Mouse (Mus musculus): ENCODE results near the gene Dohh. TPM values are rescaled to one million over a fixed set of nuclear protein-coding genes. Genes with fewer than 3 reads are reported as not detected.
A peak's percentile ranks its signal among the peaks of the same experiment; 100 is the strongest.

The Dohh gene
- total and polyA plus RNA-seq, 3 experiments, result 78.2 to 131 (median 81.7) TPM

GRCm38 (mm10) chr10:81378553-81379182 is 5.6 kb upstream of the Dohh start:
- dilution Hi-C loops (cut with MboI; ENCODE audit: extremely low pct_ligation_motif_present, extremely low pct_unique_long_range_greater_than_20kb, low sequenced_read_pairs), result no loop called here
- Histone ChIP-seq H3K9ac (ENCODE audit: insufficient read depth, low read depth) (peak overlapping the region; percentile 58), H3K4me2 (ENCODE audit: insufficient read depth, low read depth, poor library complexity, severe bottlenecking) (peak overlapping the region; percentile 47), H3K79me2 (replicated peaks; ENCODE audit: control insufficient read depth, extremely low read depth, insufficient read depth, poor library complexity, severe bottlenecking) (peaks cover 31% of the 10 kb centered on the region), H3K9me3 (replicated peaks; ENCODE audit: low read length) (no peaks in the 10 kb centered on the region), H3K27me3 (replicated peaks) (no peaks in the 10 kb centered on the region), H3K4me1 (ENCODE audit: control insufficient read depth in 1 of 2, insufficient read depth in 2 of 2) (peaks cover 5 to 35% of the 10 kb centered on the region in 2 experiments; a peak in 3 of 4 replicates), H3K27ac (ENCODE audit: insufficient read depth, low read depth) (no peak overlapping the region), H3K36me3 (replicated peaks in 1 of 2; ENCODE audit: control insufficient read depth in 1 of 2, insufficient read depth in 1 of 2, low read length in 1 of 2) (peaks cover 11 to 17% of the 10 kb centered on the region in 2 experiments), H3K4me3 (replicated peaks in 1 of 3; ENCODE audit: low read depth in 2 of 3, low read length in 2 of 3, poor library complexity in 1 of 3) (peak overlapping the region; percentile 53 to 90 (median 59))
- DNase-seq (ENCODE audit: extremely low read depth), result peak; percentile 100
- TF ChIP-seq CTCF (conservative IDR thresholded peaks at IDR 0.05 in 1 of 2, IDR thresholded peaks at IDR 0.05 in 1 of 2; ENCODE audit: low read depth in 2 of 2, low read length in 2 of 2) (no peak), EP300 (IDR thresholded peaks at IDR 0.05; ENCODE audit: low read length) (no peak), MXI1 (IDR thresholded peaks at IDR 0.05; ENCODE audit: low read depth, low read length) (peak; percentile 95), MAZ (IDR thresholded peaks at IDR 0.05; ENCODE audit: low read depth, low read length) (peak; percentile 87), NELFE (IDR thresholded peaks at IDR 0.05; ENCODE audit: low read depth, low read length) (peak; percentile 39), RAD21 (IDR thresholded peaks at IDR 0.05; ENCODE audit: low read depth, low read length) (no peak), CHD1 (IDR thresholded peaks at IDR 0.05; ENCODE audit: low read depth, low read length) (no peak), E2F4 (IDR thresholded peaks at IDR 0.05; ENCODE audit: insufficient replicate concordance, low read depth, low read length) (0 out of 2 replicates have a peak, but pooled peaks have one; percentile 35), IRF4 (IDR thresholded peaks at IDR 0.05; ENCODE audit: low read depth, low read length) (peak; percentile 69), ELF1 (IDR thresholded peaks at IDR 0.05; ENCODE audit: low read depth, low read length) (peak; percentile 95), BHLHE40 (IDR thresholded peaks at IDR 0.05; ENCODE audit: low read depth, low read length) (no peak), JUND (conservative IDR thresholded peaks at IDR 0.05; ENCODE audit: low read depth, low read length) (no peak), RCOR1 (conservative IDR thresholded peaks at IDR 0.05; ENCODE audit: low read depth, low read length) (no peak), USF2 (conservative IDR thresholded peaks at IDR 0.05; ENCODE audit: low read depth, low read length) (no peak), SMC3 (IDR thresholded peaks at IDR 0.05; ENCODE audit: low read depth, low read length) (no peak), TBP (conservative IDR thresholded peaks at IDR 0.05; ENCODE audit: low read depth, low read length) (peak; percentile 91), TCF12 (IDR thresholded peaks at IDR 0.05; ENCODE audit: low read depth, low read length) (no peak), SIN3A (IDR thresholded peaks at IDR 0.05; ENCODE audit: low read length) (peak; percentile 90; the same call in 1 of the 2 replicates), ZMIZ1 (IDR thresholded peaks at IDR 0.05; ENCODE audit: low read depth, low read length) (peak; percentile 49), POLR2A (IDR thresholded peaks at IDR 0.05; ENCODE audit: low read depth, low read length) (peak; percentile 62), PAX5 (IDR thresholded peaks at IDR 0.05; ENCODE audit: low read length) (no peak), MYC (IDR thresholded peaks at IDR 0.05; ENCODE audit: low read depth, low read length) (0 out of 2 replicates have a peak, but pooled peaks have one; percentile 12), UBTF (IDR thresholded peaks at IDR 0.05; ENCODE audit: low read depth, low read length) (no peak), ZNF384 (IDR thresholded peaks at IDR 0.05; ENCODE audit: low read depth, low read length) (no peak), HCFC1 (IDR thresholded peaks at IDR 0.05; ENCODE audit: low read depth, low read length) (peak; percentile 77), ZKSCAN1 (IDR thresholded peaks at IDR 0.05; ENCODE audit: borderline replicate concordance, low read depth, low read length) (no peak), CHD2 (IDR thresholded peaks at IDR 0.05; ENCODE audit: low read length) (peak; percentile 59), MAX (IDR thresholded peaks at IDR 0.05; ENCODE audit: low read length) (peak; percentile 59; the same call in 1 of the 2 replicates), NRF1 (IDR thresholded peaks at IDR 0.05; ENCODE audit: low read depth, low read length) (peak; percentile 97), POLR2AphosphoS2 (IDR thresholded peaks at IDR 0.05; ENCODE audit: low read depth, low read length) (0 out of 2 replicates have a peak, but pooled peaks have one; percentile 38), KAT2A (IDR thresholded peaks at IDR 0.05; ENCODE audit: insufficient replicate concordance, low read length) (peak; percentile 72; the same call in 1 of the 2 replicates), JUN (IDR thresholded peaks at IDR 0.05; ENCODE audit: insufficient read depth, low read depth, low read length) (no peak), MAFK (IDR thresholded peaks at IDR 0.05; ENCODE audit: insufficient replicate concordance, low read length) (no peak), MEF2A (IDR thresholded peaks at IDR 0.05; ENCODE audit: borderline replicate concordance, low read depth, low read length) (peak; percentile 29; the same call in 1 of the 2 replicates), GABPA (IDR thresholded peaks at IDR 0.05; ENCODE audit: insufficient replicate concordance, low read depth, low read length) (no peak), ETS1 (conservative IDR thresholded peaks at IDR 0.05; ENCODE audit: low read depth, low read length) (no peak)
- in situ Hi-C loops (cut with MboI; ENCODE audit: low pct_ligation_motif_present, low pct_unique_long_range_greater_than_20kb, low sequenced_read_pairs), result no loop called here

All from CH12.LX (cell line).